Mouse (Mus musculus) myocyte (in vitro differentiated cells): ENCODE data around the gene Zfp69.

Experiments
- CEBPB ChIP-seq: IDR thresholded peaks from 2 replicates; pipeline ENCODE4 v1.6.1; 2011; ENCODE audit warnings: mild to moderate bottlenecking, moderate library complexity; ENCODE audit not compliant: poor library complexity, insufficient read depth, severe bottlenecking
- E2F4 ChIP-seq: IDR thresholded peaks from one replicate; pipeline ENCODE4 v1.6.1; 2011; ENCODE audit warnings: mild to moderate bottlenecking, control low read depth, moderate library complexity; ENCODE audit not compliant: insufficient read depth
- MAX ChIP-seq: IDR thresholded peaks from one replicate; pipeline ENCODE4 v1.6.1; 2011; ENCODE audit warnings: low read depth, mild to moderate bottlenecking, control low read depth
- POLR2A ChIP-seq: IDR thresholded peaks from one replicate; pipeline ENCODE4 v1.6.1; 2011; ENCODE audit warnings: low read depth, mild to moderate bottlenecking, control low read depth, moderate library complexity; ENCODE audit not compliant: insufficient read length
- POLR2AphosphoS2 ChIP-seq: IDR thresholded peaks from one replicate; pipeline ENCODE4 v1.6.1; 2011; ENCODE audit warnings: low read depth, control low read depth; ENCODE audit not compliant: insufficient read length
- TCF12 ChIP-seq: IDR thresholded peaks from one replicate; pipeline ENCODE4 v1.6.1; 2011; ENCODE audit warnings: mild to moderate bottlenecking, control low read depth; ENCODE audit not compliant: poor library complexity, insufficient read depth, severe bottlenecking
- TCF3 ChIP-seq: IDR thresholded peaks from one replicate; pipeline ENCODE4 v1.6.1; 2011; ENCODE audit warnings: low read depth, control low read depth; ENCODE audit not compliant: insufficient read length
- USF1 ChIP-seq: IDR thresholded peaks from one replicate; pipeline ENCODE4 v1.6.1; 2011; ENCODE audit warnings: low read depth, mild to moderate bottlenecking, control low read depth, moderate library complexity

DNA sequence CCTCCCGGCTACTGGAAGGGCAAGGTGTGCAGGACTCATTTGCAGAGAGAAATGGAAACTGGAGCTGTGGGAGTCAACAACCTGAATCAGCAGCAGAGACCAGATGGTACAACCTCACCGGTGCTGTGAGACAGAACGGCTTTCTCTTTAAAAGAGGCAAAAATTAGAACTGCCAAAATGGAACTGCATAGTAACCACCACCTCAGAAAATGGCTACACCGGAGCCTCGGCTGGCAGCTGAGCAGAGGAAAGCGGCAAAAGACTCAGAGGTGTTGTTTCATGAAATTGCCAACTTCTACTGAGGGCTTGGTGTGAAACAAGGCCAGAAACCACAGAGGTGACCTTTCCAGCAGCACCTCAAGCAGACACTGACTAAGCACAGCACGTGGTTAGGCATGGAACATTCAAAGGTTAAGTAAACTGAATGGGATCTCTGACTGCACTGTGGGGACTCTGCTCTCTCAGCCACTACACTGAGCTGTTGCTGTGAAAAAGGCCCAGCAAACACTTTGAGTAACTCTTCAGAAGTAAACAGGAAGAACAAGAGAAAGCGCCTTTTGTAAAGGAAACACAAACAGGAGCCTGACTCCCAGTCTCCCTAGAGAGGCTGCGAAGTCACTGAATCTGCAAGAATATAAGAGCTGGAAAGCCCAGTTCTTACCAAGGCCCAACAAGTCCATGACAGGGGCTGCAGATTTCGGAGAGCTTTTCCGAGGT is 23.4 kb upstream of the Zfp69 start:
- TF ChIP-seq MAX (no peak), USF1 (no peak), POLR2A (no peak), TCF12 (no peak), CEBPB (no peak), TCF3 (no peak), POLR2AphosphoS2 (no peak), E2F4 (no peak)
